Mouse (Mus musculus): ENCODE measurements at regions not wholly inside any gene's neighbourhood (a gene's known extent, or its start where the extent isn't known, plus 50 kb on each side); places are given as distances from the start of the nearest gene placed in this dataset.

DNA sequence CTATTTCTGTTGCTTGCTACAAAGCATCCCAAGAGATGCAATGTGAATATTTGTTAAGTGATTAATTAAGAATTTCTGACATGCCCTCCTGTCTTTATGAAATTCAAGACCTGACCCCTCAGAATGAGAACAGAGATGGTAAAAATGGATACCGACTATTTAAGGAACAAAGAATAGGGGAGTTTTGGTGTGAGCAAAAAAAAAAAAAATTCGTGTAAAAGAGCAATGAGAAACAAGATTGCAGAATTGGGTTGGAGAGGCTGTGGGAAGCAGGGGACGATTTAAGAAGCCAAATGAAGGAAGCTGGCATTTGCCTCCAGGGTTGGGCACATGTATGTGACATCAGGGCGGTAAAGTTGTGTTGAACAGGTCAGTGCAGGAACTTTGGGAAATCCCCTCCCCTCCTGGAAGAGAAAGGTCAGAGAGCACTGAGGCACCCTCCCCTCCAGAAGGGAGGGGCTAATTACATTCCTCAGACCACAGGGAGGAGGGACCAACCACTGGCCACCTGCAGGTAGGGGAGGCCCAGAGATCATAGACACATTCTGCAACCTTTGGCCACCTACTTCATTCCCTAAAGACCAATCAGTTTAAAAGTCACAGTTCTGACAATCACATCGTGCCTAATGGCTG, 212.3 kb upstream of the Ankrd55 start:
- TF ChIP-seq POLR2A (IDR thresholded peaks at IDR 0.05; ENCODE audit: low read depth, low read length) (no peak), CTCF (IDR thresholded peaks at IDR 0.05; ENCODE audit: extremely low read depth, insufficient read depth, insufficient read length, insufficient replicate concordance) (no peak)

Measured in spleen, adult 2 months (tissue).